Mouse (Mus musculus) MEL (cell line): Measurements from ENCODE around the gene 4930558K02Rik. TPM values are rescaled to one million over a fixed set of nuclear protein-coding genes. Genes with fewer than 3 reads are reported as not detected.

Experiments used
- DNase-seq: peaks from one replicate; pipeline ENCODE4 v3.0.0; 2011; ENCODE audit warnings: low read depth, low spot score
- H3K27ac ChIP-seq: 2 replicates; pipeline ENCODE4 v1.5.1; 2012; ENCODE audit warnings: low read depth, mild to moderate bottlenecking, control low read depth, low read length, moderate library complexity; ENCODE audit not compliant: control insufficient read depth
- H3K27me3 ChIP-seq, 2 experiments: fragments of 150-350 bp in 1 of 2; sonication (generic) in 1 of 2; 2 replicates each; pipeline ENCODE4 v1.6.1; 2012; ENCODE audit warnings: low read length in 2 of 2, mild to moderate bottlenecking in 2 of 2, improper control_type of control experiment in 1 of 2, moderate library complexity in 1 of 2; ENCODE audit not compliant: insufficient read depth in 2 of 2, control insufficient read depth in 1 of 2
- H3K36me3 ChIP-seq, 2 experiments: 2 replicates each; pipeline ENCODE4 v1.6.1; 2012 to 2014; ENCODE audit warnings: low read length in 2 of 2, improper control_type of control experiment in 1 of 2, inconsistent platforms in 1 of 2, mild to moderate bottlenecking in 1 of 2; ENCODE audit not compliant: insufficient read depth in 2 of 2, control insufficient read depth in 1 of 2
- H3K4me1 ChIP-seq, 2 experiments: fragments of 150-350 bp in 1 of 2; sonication (generic) in 1 of 2; 2 replicates each; pipeline ENCODE4 v1.6.1; 2012; ENCODE audit warnings: low read length in 2 of 2, improper control_type of control experiment in 1 of 2, mild to moderate bottlenecking in 1 of 2; ENCODE audit not compliant: insufficient read depth in 2 of 2, control insufficient read depth in 1 of 2
- H3K4me3 ChIP-seq, 2 experiments: fragments of 150-350 bp in 1 of 2; sonication (generic) in 1 of 2; 2 replicates each; pipeline ENCODE4 v1.5.1; 2012; ENCODE audit warnings: low read depth in 2 of 2, low read length in 2 of 2, mild to moderate bottlenecking in 2 of 2, moderate library complexity in 2 of 2, control low read depth in 1 of 2, improper control_type of control experiment in 1 of 2; ENCODE audit not compliant: control insufficient read depth in 1 of 2, insufficient read depth in 1 of 2
- H3K79me2 ChIP-seq: 2 replicates; pipeline ENCODE4 v1.6.1; 2012; ENCODE audit warnings: mild to moderate bottlenecking, low read length, moderate library complexity; ENCODE audit not compliant: control insufficient read depth, poor library complexity, insufficient read depth
- H3K9ac ChIP-seq: 2 replicates; pipeline ENCODE4 v1.6.1; 2012; ENCODE audit warnings: low read depth, mild to moderate bottlenecking, control low read depth, low read length, moderate library complexity; ENCODE audit not compliant: control insufficient read depth, poor library complexity, severe bottlenecking
- H3K9me3 ChIP-seq: fragments of 150-350 bp; sonication (generic); replicated peaks from 2 replicates; pipeline ENCODE4 v1.6.1; 2012; ENCODE audit warnings: mild to moderate bottlenecking, low read length, improper control_type of control experiment, moderate library complexity; ENCODE audit not compliant: insufficient read depth
- CHD2 ChIP-seq: IDR thresholded peaks from 2 replicates; pipeline ENCODE4 v1.6.1; 2011; ENCODE audit warnings: low read length, improper control_type of control experiment
- CTCF ChIP-seq, 3 experiments: IDR thresholded peaks in 2 of 3; conservative IDR thresholded peaks in 1 of 3; 2 replicates each; pipeline ENCODE4 v1.5.1; 2011 to 2012; ENCODE audit warnings: low read length in 3 of 3, low read depth in 2 of 3, mild to moderate bottlenecking in 2 of 3, improper control_type of control experiment in 1 of 3, inconsistent platforms in 1 of 3, mixed read lengths in 1 of 3, moderate library complexity in 1 of 3; ENCODE audit not compliant: control insufficient read depth in 1 of 3, insufficient read depth in 1 of 3, poor library complexity in 1 of 3, severe bottlenecking in 1 of 3
- E2F4 ChIP-seq: IDR thresholded peaks from 2 replicates; pipeline ENCODE4 v1.6.1; 2011; ENCODE audit warnings: low read depth, low read length, improper control_type of control experiment, borderline replicate concordance
- ETS1 ChIP-seq: IDR thresholded peaks from 2 replicates; pipeline ENCODE4 v1.6.1; 2012; ENCODE audit warnings: low read depth, mild to moderate bottlenecking, inconsistent platforms, low read length, improper control_type of control experiment, moderate library complexity
- GABPA ChIP-seq: IDR thresholded peaks from 2 replicates; pipeline ENCODE4 v1.6.1; 2012; ENCODE audit warnings: low read depth, mild to moderate bottlenecking, inconsistent platforms, low read length, improper control_type of control experiment, moderate library complexity
- JUND ChIP-seq: IDR thresholded peaks from 2 replicates; pipeline ENCODE4 v1.6.1; 2011; ENCODE audit warnings: low read depth, mild to moderate bottlenecking, improper control_type of control experiment, low read length
- POLR2AphosphoS2 ChIP-seq: IDR thresholded peaks from 2 replicates; pipeline ENCODE4 v1.6.1; 2011; ENCODE audit warnings: low read length, improper control_type of control experiment
- POLR2AphosphoS5 ChIP-seq: IDR thresholded peaks from 2 replicates; pipeline ENCODE4 v1.6.1; 2012; ENCODE audit warnings: low read depth, borderline replicate concordance, mild to moderate bottlenecking, inconsistent platforms, low read length, moderate library complexity, mixed read lengths
- SMC3 ChIP-seq: IDR thresholded peaks from 2 replicates; pipeline ENCODE4 v1.6.1; 2011; ENCODE audit warnings: low read depth, low read length, improper control_type of control experiment
- UBTF ChIP-seq: IDR thresholded peaks from 2 replicates; pipeline ENCODE4 v1.6.1; 2012; ENCODE audit warnings: low read depth, mild to moderate bottlenecking, inconsistent platforms, low read length, improper control_type of control experiment, moderate library complexity, borderline replicate concordance; ENCODE audit not compliant: insufficient read depth
- ZC3H11A ChIP-seq: IDR thresholded peaks from 2 replicates; pipeline ENCODE4 v1.6.1; 2012; ENCODE audit warnings: low read depth, mild to moderate bottlenecking, inconsistent platforms, low read length, improper control_type of control experiment
- polyA plus RNA-seq, 2 experiments: library from polyadenylated mRNA; stranded (reverse) in 1 of 2; unstranded in 1 of 2; fragments of >175 nt in 1 of 2; fragments of >200 nt in 1 of 2; gene quantifications; 2 replicates each; pipeline versions ENCODE4 v1.2.1 to v1.2.4; 2012; ENCODE audit warnings: low replicate concordance in 2 of 2, low read depth in 1 of 2; ENCODE audit not compliant: insufficient read length in 2 of 2, insufficient read depth in 1 of 2, missing spikeins in 1 of 2
- total RNA-seq: library from RNA; depleted of rRNA; stranded (reverse); fragments of 300-350 nt; gene quantifications from 2 replicates; pipeline ENCODE4 v1.2.3, GENCODE M21; 2012; rRNA removed

Gene 4930558K02Rik
- total RNA-seq (not detected in 2 replicates), polyA plus RNA-seq (not detected)

DNA sequence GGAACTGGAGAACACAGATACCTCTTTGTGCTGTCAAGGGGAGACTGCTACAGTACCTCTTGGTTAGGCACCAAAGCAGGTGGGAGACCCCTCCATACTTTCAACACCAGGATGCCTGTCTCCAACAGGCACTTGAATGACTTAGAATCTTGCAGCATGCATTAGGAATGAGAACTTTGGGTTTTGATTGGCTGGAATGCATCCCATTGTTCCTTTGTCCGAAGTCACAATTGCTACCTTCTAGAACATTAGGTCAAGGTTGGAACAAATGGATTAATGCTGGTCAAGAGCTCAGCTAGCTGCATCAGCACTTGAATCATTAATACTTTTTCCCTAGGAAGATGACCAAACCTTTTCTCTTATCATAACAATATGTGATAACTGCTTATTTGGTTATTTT, at the start of gene 4930558K02Rik:
Gene 4930558K02Rik (minus strand): TSS at position 101 of the 400 bp plus-strand sequence.
- Histone ChIP-seq H3K4me3 (no peak within 1 kb of the TSS), H3K4me1 (no peaks in the 10 kb centered on the region), H3K27ac (no peak within 1 kb of the TSS), H3K36me3 (0 out of 4 replicates have a peak, but pooled peaks cover 0 to 4% of the 10 kb centered on the region in 2 experiments), H3K79me2 (no peaks in the 10 kb centered on the region), H3K9ac (no peak within 1 kb of the TSS), H3K27me3 (peaks cover 4 to 15% of the 10 kb centered on the region in 2 experiments; a peak in 3 of 4 replicates), H3K9me3 (no peaks in the 10 kb centered on the region)
- DNase-seq, result no peak
- TF ChIP-seq CHD2, result no peak

DNA sequence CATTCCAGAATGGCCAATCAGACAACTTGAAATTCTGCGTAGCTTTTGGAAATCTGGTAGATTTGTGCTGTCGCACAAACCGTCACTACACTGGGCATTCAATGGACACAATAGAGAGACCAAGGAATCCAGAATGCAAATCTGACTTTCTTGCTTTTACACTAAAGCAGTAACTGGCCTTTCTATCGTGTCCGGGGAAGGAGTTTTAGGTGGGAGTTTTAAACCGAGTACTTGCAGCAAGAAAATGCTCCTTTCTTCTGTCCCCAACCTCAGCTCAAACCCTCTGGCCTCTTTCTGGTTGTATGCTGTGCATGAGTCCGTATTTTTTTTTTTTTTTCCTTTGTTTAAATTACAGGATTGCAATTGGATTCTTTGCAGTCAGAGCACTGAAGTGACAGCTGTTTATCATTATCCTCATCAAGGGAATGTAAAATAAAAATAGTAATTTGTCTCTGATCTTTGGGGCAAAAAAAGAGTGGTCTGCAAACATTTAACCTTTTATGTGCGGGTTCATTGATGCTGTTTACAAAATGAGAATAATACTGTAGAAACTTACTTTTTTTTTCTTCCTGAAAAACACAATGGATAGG, 44.3 kb upstream of the 4930558K02Rik start:
- TF ChIP-seq ETS1 (no peak), UBTF (no peak), POLR2AphosphoS5 (no peak), ZC3H11A (no peak), SMC3 (no peak), POLR2AphosphoS2 (no peak), JUND (no peak), E2F4 (no peak)
- Histone ChIP-seq H3K27me3 (peaks cover 0 to 2% of the 10 kb centered on the region in 2 experiments; a peak in 1 of 4 replicates), H3K9me3 (no peaks in the 10 kb centered on the region), H3K4me1 (no peaks in the 10 kb centered on the region), H3K9ac (no peak overlapping the region), H3K36me3 (no peaks in the 10 kb centered on the region), H3K79me2 (no peaks in the 10 kb centered on the region), H3K4me3 (no peak overlapping the region), H3K27ac (no peak overlapping the region)
- no peak for DNase-seq

DNA sequence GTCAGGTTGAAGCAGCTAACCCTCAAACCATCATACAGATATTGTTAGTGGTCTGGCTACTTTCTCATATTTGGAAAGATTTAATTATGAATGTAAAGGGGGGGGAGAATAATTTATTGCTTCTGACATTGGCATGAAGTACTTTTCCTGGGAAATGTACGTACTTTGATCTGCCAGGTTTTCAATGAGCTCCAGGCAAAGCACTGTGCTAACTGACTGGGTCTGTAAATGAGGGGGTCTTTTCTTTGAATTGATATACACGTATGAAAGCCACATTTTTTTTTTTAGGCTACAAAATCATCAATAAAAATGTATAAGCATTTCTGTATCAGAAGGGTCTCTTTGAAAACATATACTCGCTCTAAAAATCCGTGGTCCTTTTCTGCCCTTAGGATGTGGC, 41.3 kb upstream of the 4930558K02Rik start:
- H3K27ac ChIP-seq, result no peak overlapping the region
- no peak overlapping the region for H3K4me3 ChIP-seq
- H3K9ac ChIP-seq, result no peak overlapping the region
- H3K4me1 ChIP-seq, result no peaks in the 10 kb centered on the region
- H3K79me2 ChIP-seq, result no peaks in the 10 kb centered on the region
- H3K27me3 ChIP-seq, result peaks cover 2% of the 10 kb centered on the region in 2 experiments; a peak in 3 of 4 replicates
- DNase-seq, result no peak
- no peaks in the 10 kb centered on the region for H3K36me3 ChIP-seq
- no peaks in the 10 kb centered on the region for H3K9me3 ChIP-seq
- TF ChIP-seq CTCF (IDR thresholded peaks at IDR 0.05 in 2 of 3, conservative IDR thresholded peaks at IDR 0.05 in 1 of 3; ENCODE audit: control insufficient read depth in 1 of 3, insufficient read depth in 1 of 3, low read depth in 2 of 3, low read length in 3 of 3, poor library complexity in 1 of 3, severe bottlenecking in 1 of 3) (no peak), GABPA (no peak), POLR2AphosphoS5 (no peak)
- TF ChIP-seq, all 39 proteins: peak for 0
